Mouse (Mus musculus): ENCODE measurements at regions not wholly inside any gene's neighbourhood (a gene's known extent, or its start where the extent isn't known, plus 50 kb on each side); places are given as distances from the start of the nearest gene placed in this dataset.

GRCm38 (mm10) chr3:38034138-38034537 is 309.8 kb upstream of the Gm5148 start:
- DNase-seq, result no peak

GRCm38 (mm10) chr3:38014768-38015167 is 290.5 kb upstream of the Gm5148 start:
- no peak for DNase-seq

GRCm38 (mm10) chr3:38009168-38009567 is 284.9 kb upstream of the Gm5148 start:
- no peak for DNase-seq

GRCm38 (mm10) chr3:38008321-38008720 is 284.0 kb upstream of the Gm5148 start:
- no peak for DNase-seq

- no peak for DNase-seq
Observed at GRCm38 (mm10) chr3:38007626-38008025, 283.3 kb upstream of the Gm5148 start.

GRCm38 (mm10) chr3:38002275-38002674 is 278.0 kb upstream of the Gm5148 start:
- DNase-seq, result no peak

- no peak for DNase-seq
Observed at GRCm38 (mm10) chr3:37999779-38000178, 275.5 kb upstream of the Gm5148 start.

GRCm38 (mm10) chr3:37997998-37998397 is 273.7 kb upstream of the Gm5148 start:
- DNase-seq, result no peak

GRCm38 (mm10) chr3:37989992-37990391 is 265.7 kb upstream of the Gm5148 start:
- no peak for DNase-seq

- no peak for DNase-seq
Observed at GRCm38 (mm10) chr3:37987775-37988505, 263.6 kb upstream of the Gm5148 start.

GRCm38 (mm10) chr3:37987007-37987774 is 262.9 kb upstream of the Gm5148 start:
- DNase-seq, result no peak

- DNase-seq, result no peak
Observed at GRCm38 (mm10) chr3:37984706-37985105, 260.4 kb upstream of the Gm5148 start.

GRCm38 (mm10) chr3:37981481-37982180 is 257.3 kb upstream of the Gm5148 start:
- no peak for DNase-seq

- DNase-seq, result no peak
Observed at GRCm38 (mm10) chr3:37979871-37980270, 255.6 kb upstream of the Gm5148 start.

GRCm38 (mm10) chr3:37978481-37978880 is 254.2 kb upstream of the Gm5148 start:
- peak; percentile 82 for DNase-seq

- DNase-seq, result no peak
Observed at GRCm38 (mm10) chr3:37977453-37977852, 253.2 kb upstream of the Gm5148 start.

- DNase-seq, result peak; percentile 81
Observed at GRCm38 (mm10) chr3:37976566-37976965, 252.3 kb upstream of the Gm5148 start.

GRCm38 (mm10) chr3:37975194-37975756 is 251.0 kb upstream of the Gm5148 start:
- DNase-seq, result peak; percentile 46

- no peak for DNase-seq
Observed at GRCm38 (mm10) chr3:37972931-37973330, 248.6 kb upstream of the Gm5148 start.

- DNase-seq, result no peak
Observed at GRCm38 (mm10) chr3:37971240-37971639, 246.9 kb upstream of the Gm5148 start.

GRCm38 (mm10) chr3:37968654-37969053 is 244.4 kb upstream of the Gm5148 start:
- DNase-seq, result no peak

- no peak for DNase-seq
Observed at GRCm38 (mm10) chr3:37965221-37965620, 240.9 kb upstream of the Gm5148 start.

GRCm38 (mm10) chr3:37964083-37964482 is 239.8 kb upstream of the Gm5148 start:
- no peak for DNase-seq
